Mouse (Mus musculus): ENCODE data around the gene Gpatch2l. TPM values are rescaled to one million over a fixed set of nuclear protein-coding genes. Genes with fewer than 3 reads are reported as not detected.

Gene Gpatch2l
- polyA plus RNA-seq, 1 experiment from 2014 or later: 5.5 TPM

- no peak for ATAC-seq
- no peaks in the 10 kb centered on the region for H3K9me3 ChIP-seq (ENCODE audit: control insufficient read depth)
- no peak overlapping the region for H3K27ac ChIP-seq (ENCODE audit: low read depth, low read length)
- H3K36me3 ChIP-seq (ENCODE audit: control insufficient read depth, insufficient read depth): peaks cover 43% of the 10 kb centered on the region
- H3K27me3 ChIP-seq (replicated peaks; ENCODE audit: control insufficient read depth, insufficient read depth, low read length): no peaks in the 10 kb centered on the region
- 0 out of 2 replicates have a peak, but pooled peaks cover 9% of the 10 kb centered on the region for H3K4me1 ChIP-seq (replicated peaks; ENCODE audit: control insufficient read depth, insufficient read depth, low read length)
- 62% methylated on average over 9 of the region's 9 CpGs for WGBS
- TF ChIP-seq CTCF (IDR thresholded peaks at IDR 0.05; ENCODE audit: low read depth): no peak
- H3K4me2 ChIP-seq (replicated peaks; ENCODE audit: low read depth): no peak overlapping the region
- H3K4me3 ChIP-seq (ENCODE audit: low read depth, low read length): no peak overlapping the region
- no peak overlapping the region for H3K9ac ChIP-seq (ENCODE audit: low read depth, low read length)
These were observed 30.0 kb downstream of the Gpatch2l start for GRCm38 (mm10) chr12:86271626-86272025.

- ATAC-seq: peak; percentile 60
- 24% methylated on average over 2 of the region's 2 CpGs for WGBS
- Histone ChIP-seq H3K9ac (ENCODE audit: low read depth, low read length) (no peak overlapping the region), H3K9me3 (ENCODE audit: control insufficient read depth) (no peaks in the 10 kb centered on the region), H3K4me3 (ENCODE audit: low read depth, low read length) (no peak overlapping the region), H3K27me3 (replicated peaks; ENCODE audit: control insufficient read depth, insufficient read depth, low read length) (no peaks in the 10 kb centered on the region), H3K4me2 (replicated peaks; ENCODE audit: low read depth) (no peak overlapping the region), H3K27ac (ENCODE audit: low read depth, low read length) (no peak overlapping the region; the same call in 1 of the 2 replicates), H3K4me1 (replicated peaks; ENCODE audit: control insufficient read depth, insufficient read depth, low read length) (0 out of 2 replicates have a peak, but pooled peaks cover 9% of the 10 kb centered on the region), H3K36me3 (ENCODE audit: control insufficient read depth, insufficient read depth) (peaks cover 19% of the 10 kb centered on the region)
- TF ChIP-seq CTCF (IDR thresholded peaks at IDR 0.05; ENCODE audit: low read depth): no peak
These were observed 32.6 kb downstream of the Gpatch2l start for GRCm38 (mm10) chr12:86274246-86274645.

- 60% methylated on average over 3 of the region's 3 CpGs for WGBS
- H3K27me3 ChIP-seq (replicated peaks; ENCODE audit: control insufficient read depth, insufficient read depth, low read length): no peaks in the 10 kb centered on the region
- peaks cover 12% of the 10 kb centered on the region for H3K36me3 ChIP-seq (ENCODE audit: control insufficient read depth, insufficient read depth)
- 0 out of 2 replicates have a peak, but pooled peaks cover 9% of the 10 kb centered on the region for H3K4me1 ChIP-seq (replicated peaks; ENCODE audit: control insufficient read depth, insufficient read depth, low read length)
- H3K9me3 ChIP-seq (ENCODE audit: control insufficient read depth): no peaks in the 10 kb centered on the region
- no peak for ATAC-seq
- H3K9ac ChIP-seq (ENCODE audit: low read depth, low read length): no peak overlapping the region
- no peak overlapping the region for H3K27ac ChIP-seq (ENCODE audit: low read depth, low read length)
- no peak overlapping the region for H3K4me3 ChIP-seq (ENCODE audit: low read depth, low read length)
- no peak for TF ChIP-seq CTCF (IDR thresholded peaks at IDR 0.05; ENCODE audit: low read depth)
- no peak overlapping the region for H3K4me2 ChIP-seq (replicated peaks; ENCODE audit: low read depth)
These were observed 34.1 kb downstream of the Gpatch2l start for GRCm38 (mm10) chr12:86275731-86276130.

DNA sequence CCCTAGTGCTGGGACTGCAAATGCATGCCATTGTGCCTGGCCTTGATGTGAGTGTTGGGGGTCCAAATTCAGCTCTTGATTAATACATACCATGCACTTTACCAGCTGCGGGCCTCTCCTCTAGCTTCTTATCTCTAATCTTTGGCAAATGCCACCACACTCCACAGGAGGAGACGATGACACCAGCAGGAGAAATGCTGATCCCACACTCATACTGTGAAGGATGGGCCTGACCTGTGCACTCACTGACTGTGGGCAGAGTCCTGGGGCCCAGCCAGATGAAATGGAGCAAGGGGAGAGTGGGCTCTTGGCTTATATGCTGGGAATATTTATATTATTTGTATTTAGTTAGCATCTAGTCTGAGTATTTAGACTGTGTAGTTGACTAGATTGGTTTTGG is 34.8 kb downstream of the Gpatch2l start:
- WGBS: 43% methylated on average over 2 of the region's 2 CpGs
- H3K36me3 ChIP-seq (ENCODE audit: control insufficient read depth, insufficient read depth): peaks cover 10% of the 10 kb centered on the region
- no peaks in the 10 kb centered on the region for H3K27me3 ChIP-seq (replicated peaks; ENCODE audit: control insufficient read depth, insufficient read depth, low read length)
- no peak overlapping the region for H3K27ac ChIP-seq (ENCODE audit: low read depth, low read length)
- no peak overlapping the region for H3K4me2 ChIP-seq (replicated peaks; ENCODE audit: low read depth)
- ATAC-seq: peak; percentile 80
- TF ChIP-seq CTCF (IDR thresholded peaks at IDR 0.05; ENCODE audit: low read depth): no peak
- no peaks in the 10 kb centered on the region for H3K9me3 ChIP-seq (ENCODE audit: control insufficient read depth)
- no peak overlapping the region for H3K4me3 ChIP-seq (ENCODE audit: low read depth, low read length)
- no peak overlapping the region for H3K9ac ChIP-seq (ENCODE audit: low read depth, low read length)
- H3K4me1 ChIP-seq (replicated peaks; ENCODE audit: control insufficient read depth, insufficient read depth, low read length): 0 out of 2 replicates have a peak, but pooled peaks cover 9% of the 10 kb centered on the region

GRCm38 (mm10) chr12:86276895-86277294 is 35.2 kb downstream of the Gpatch2l start:
- peaks cover 9% of the 10 kb centered on the region; the same call in 1 of the 2 replicates for H3K36me3 ChIP-seq (ENCODE audit: control insufficient read depth, insufficient read depth)
- WGBS: 45% methylated on average over 5 of the region's 5 CpGs
- no peak overlapping the region for H3K9ac ChIP-seq (ENCODE audit: low read depth, low read length)
- no peak overlapping the region for H3K4me2 ChIP-seq (replicated peaks; ENCODE audit: low read depth)
- peak; percentile 95 for ATAC-seq
- H3K4me1 ChIP-seq (replicated peaks; ENCODE audit: control insufficient read depth, insufficient read depth, low read length): 0 out of 2 replicates have a peak, but pooled peaks cover 9% of the 10 kb centered on the region
- H3K4me3 ChIP-seq (ENCODE audit: low read depth, low read length): no peak overlapping the region
- no peaks in the 10 kb centered on the region for H3K27me3 ChIP-seq (replicated peaks; ENCODE audit: control insufficient read depth, insufficient read depth, low read length)
- no peak for TF ChIP-seq CTCF (IDR thresholded peaks at IDR 0.05; ENCODE audit: low read depth)
- H3K9me3 ChIP-seq (ENCODE audit: control insufficient read depth): no peaks in the 10 kb centered on the region
- H3K27ac ChIP-seq (ENCODE audit: low read depth, low read length): 0 out of 2 replicates have a peak overlapping the region, but pooled peaks have one; percentile 24

DNA sequence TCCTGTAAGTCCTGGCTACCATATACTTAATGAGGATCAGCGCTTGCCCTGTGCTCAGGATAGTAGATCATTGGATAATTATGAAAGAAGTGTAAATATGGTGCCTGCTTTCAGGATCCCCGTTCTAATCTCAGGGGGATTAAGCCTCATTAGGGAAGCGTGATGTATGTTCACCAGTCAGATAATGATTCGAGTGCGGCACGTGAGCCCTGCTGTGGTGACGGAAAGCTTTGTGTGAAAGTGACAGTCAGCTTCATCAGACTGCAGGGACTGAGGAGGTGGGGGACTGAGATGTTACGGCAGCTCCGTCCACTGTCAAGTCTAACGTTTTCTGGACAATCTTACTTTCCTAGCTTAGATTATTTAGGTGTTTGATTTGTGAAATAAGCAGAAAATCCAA is 38.3 kb downstream of the Gpatch2l start:
- Histone ChIP-seq H3K9me3 (ENCODE audit: control insufficient read depth) (no peaks in the 10 kb centered on the region), H3K27me3 (replicated peaks; ENCODE audit: control insufficient read depth, insufficient read depth, low read length) (no peaks in the 10 kb centered on the region), H3K9ac (ENCODE audit: low read depth, low read length) (no peak overlapping the region), H3K4me1 (replicated peaks; ENCODE audit: control insufficient read depth, insufficient read depth, low read length) (0 out of 2 replicates have a peak, but pooled peaks cover 2% of the 10 kb centered on the region), H3K4me2 (replicated peaks; ENCODE audit: low read depth) (no peak overlapping the region), H3K4me3 (ENCODE audit: low read depth, low read length) (no peak overlapping the region), H3K36me3 (ENCODE audit: control insufficient read depth, insufficient read depth) (peaks cover 26% of the 10 kb centered on the region), H3K27ac (ENCODE audit: low read depth, low read length) (no peak overlapping the region)
- no peak for TF ChIP-seq CTCF (IDR thresholded peaks at IDR 0.05; ENCODE audit: low read depth)
- 71% methylated on average over 10 of the region's 10 CpGs for WGBS
- no peak for ATAC-seq
